Mouse (Mus musculus): Measurements from ENCODE around the gene Vmn1r122. TPM values are rescaled to one million over a fixed set of nuclear protein-coding genes. Genes with fewer than 3 reads are reported as not detected.
"Not testable (repeated sequence)": the region's sequence is repeated elsewhere in the genome, so short reads cannot be mapped to it uniquely, and the experiment has no call there.

The Vmn1r122 gene
- polyA plus RNA-seq (2012; rRNA removed) = not detected in 2 replicates

DNA sequence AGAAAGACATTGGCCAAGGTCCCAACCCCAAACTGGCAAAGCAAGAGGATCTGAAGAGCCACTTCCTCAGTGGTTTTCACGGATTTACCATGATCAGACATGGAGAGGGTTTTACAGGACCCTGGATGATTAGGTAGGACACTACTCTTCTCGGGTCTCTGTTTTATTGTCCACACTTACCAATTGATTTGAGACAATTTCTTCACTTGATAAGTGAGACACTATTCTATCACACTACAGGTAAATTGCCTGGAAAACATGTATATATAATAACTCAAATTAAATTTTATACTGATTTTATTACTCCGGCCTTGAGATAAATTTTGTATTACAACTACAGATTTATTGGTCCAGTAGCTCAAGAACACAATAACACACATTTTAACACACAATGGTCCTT lies at the start of gene Vmn1r122:
TSS of gene Vmn1r122 (minus strand) at position 101 of the 400 bp plus-strand sequence.
- 56% methylated on average over 3 of the region's 3 CpGs for WGBS

DNA sequence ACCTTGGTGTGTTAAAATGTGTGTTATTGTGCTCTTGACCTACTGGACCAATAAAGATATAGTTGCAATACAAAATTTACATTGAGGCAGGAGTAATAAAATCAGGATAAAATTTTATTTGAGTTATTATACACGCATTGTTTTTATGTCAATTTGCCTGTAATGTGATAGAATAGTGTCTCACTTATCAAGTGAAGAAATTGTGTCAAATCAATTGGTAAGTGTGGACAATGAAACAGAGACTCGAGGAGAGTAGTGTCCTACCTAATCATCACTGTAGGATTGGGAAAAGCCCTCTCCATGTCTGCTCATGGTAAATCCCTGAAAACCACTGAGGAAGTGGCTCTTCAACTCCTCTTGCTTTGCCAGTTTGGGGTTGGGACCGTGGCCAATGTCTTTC lies 28.0 kb upstream of the Vmn1r122 start, which contains the start of gene Vmn1r123:
TSS of gene Vmn1r123 (plus strand) at position 301 of the 400 bp plus-strand sequence.
- WGBS = 7% methylated on average over 1 of the region's 3 CpGs
- not testable (repeated sequence) for DNase-seq (ENCODE audit: low read depth, low spot score)

More for the DNA sequence above, at the start of gene Vmn1r122:
- not testable (repeated sequence) for DNase-seq (ENCODE audit: low read depth, low spot score)

DNA sequence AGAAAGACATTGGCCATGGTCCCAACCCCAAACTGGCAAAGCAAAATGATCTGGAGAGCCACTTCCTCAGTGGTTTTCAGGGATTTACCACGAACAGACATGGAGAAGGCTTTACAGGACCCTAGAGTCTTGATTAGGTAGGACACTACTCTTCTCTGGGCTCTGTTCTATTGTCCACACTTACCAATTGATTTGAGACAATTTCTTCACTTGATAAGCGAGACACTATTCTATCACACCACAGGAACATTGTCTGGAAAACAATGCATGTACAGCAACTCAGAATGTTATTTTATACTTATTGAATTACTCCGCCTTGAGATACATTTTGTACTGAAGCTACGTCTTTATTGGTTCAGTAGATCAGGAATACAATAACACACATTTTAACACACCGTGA lies 35.5 kb downstream of the Vmn1r122 start, which contains the start of gene Vmn1r121:
TSS of gene Vmn1r121 (minus strand) at position 101 of the 400 bp plus-strand sequence.
- WGBS = 65% methylated on average over 5 of the region's 5 CpGs
- not testable (repeated sequence) for DNase-seq (ENCODE audit: low read depth, low spot score)

Other genes starting within 250 kb of the Vmn1r122 start
- gene Vmn1r118, start 221.8 kb downstream of the Vmn1r122 start, polyA plus RNA-seq (2012; rRNA removed) = not detected in 2 replicates
- gene Vmn1r119, start 121.7 kb downstream of the Vmn1r122 start, polyA plus RNA-seq (2012; rRNA removed) = not detected in 2 replicates
- gene Vmn1r120, start 80.3 kb downstream of the Vmn1r122 start, polyA plus RNA-seq (2012; rRNA removed) = not detected in 2 replicates
- gene Vmn1r121, start 35.6 kb downstream of the Vmn1r122 start, polyA plus RNA-seq (2012; rRNA removed) = not detected in 2 replicates
- not detected in 2 replicates for gene Vmn1r123, start 28.1 kb upstream of the Vmn1r122 start, polyA plus RNA-seq (2012; rRNA removed)
- not detected in 2 replicates for gene Gm5157, start 56.3 kb upstream of the Vmn1r122 start, polyA plus RNA-seq (2012; rRNA removed)
- gene Vmn1r124, start 126.5 kb upstream of the Vmn1r122 start, polyA plus RNA-seq (2012; rRNA removed) = not detected in 2 replicates
- not detected in 2 replicates for gene Vmn1r125, start 138.1 kb upstream of the Vmn1r122 start, polyA plus RNA-seq (2012; rRNA removed)
- gene Vmn1r126, start 167.3 kb upstream of the Vmn1r122 start, polyA plus RNA-seq (2012; rRNA removed) = not detected in 2 replicates
- gene Vmn1r127, start 185.7 kb upstream of the Vmn1r122 start, polyA plus RNA-seq (2012; rRNA removed) = not detected in 2 replicates
- gene Vmn1r128, start 215.2 kb upstream of the Vmn1r122 start, polyA plus RNA-seq (2012; rRNA removed) = not detected in 2 replicates
- not detected in 2 replicates for gene Vmn1r129, start 227.2 kb upstream of the Vmn1r122 start, polyA plus RNA-seq (2012; rRNA removed)

All from large intestine, adult 2 months (tissue).